Mouse (Mus musculus): ENCODE measurements around the gene Slc39a9. TPM values are rescaled to one million over a fixed set of nuclear protein-coding genes. Genes with fewer than 3 reads are reported as not detected.

The Slc39a9 gene
- polyA plus RNA-seq, 1 experiment from 2014 or later, result 19.4 TPM

Other genes with a start within 250 kb of the Slc39a9 start
- gene Dcaf5, start 207.3 kb upstream of the Slc39a9 start, polyA plus RNA-seq (2014; fragmentation: Nextera tagmentation; extraction: Ambion mirVana), result 10.5 and 10.7 TPM in 2 replicates
- gene Exd2, start 180.8 kb upstream of the Slc39a9 start, polyA plus RNA-seq (2014; fragmentation: Nextera tagmentation; extraction: Ambion mirVana), result 17.4 and 17.9 TPM in 2 replicates
- gene Galnt16, start 125.6 kb upstream of the Slc39a9 start, polyA plus RNA-seq (2014; fragmentation: Nextera tagmentation; extraction: Ambion mirVana), result 2.1 and 2.4 TPM in 2 replicates
- gene Erh, start 458 bp downstream of the Slc39a9 start, polyA plus RNA-seq (2014; fragmentation: Nextera tagmentation; extraction: Ambion mirVana), result 152 and 172 TPM in 2 replicates
- 0.22 and 0.53 TPM in 2 replicates for gene Plekhd1, start 48.7 kb downstream of the Slc39a9 start, polyA plus RNA-seq (2014; fragmentation: Nextera tagmentation; extraction: Ambion mirVana)
- not detected in 2 replicates for gene Ccdc177, start 116.8 kb downstream of the Slc39a9 start, polyA plus RNA-seq (2014; fragmentation: Nextera tagmentation; extraction: Ambion mirVana)
- gene Susd6, start 146.6 kb downstream of the Slc39a9 start, polyA plus RNA-seq (2014; fragmentation: Nextera tagmentation; extraction: Ambion mirVana), result 22.3 and 22.5 TPM in 2 replicates